Mouse (Mus musculus) CH12.LX (cell line): ENCODE measurements around the gene Spast. TPM values are rescaled to one million over a fixed set of nuclear protein-coding genes. Genes with fewer than 3 reads are reported as not detected.

Experiments
- DNase-seq: peaks from one replicate; pipeline ENCODE4 v3.0.0-alpha.2; 2013; ENCODE audit errors: extremely low read depth
- H3K27ac ChIP-seq: 2 replicates; pipeline ENCODE4 v1.5.1; 2012; ENCODE audit warnings: low read depth, mild to moderate bottlenecking, control low read depth, moderate library complexity; ENCODE audit not compliant: insufficient read depth
- H3K27me3 ChIP-seq: replicated peaks from 2 replicates; pipeline ENCODE3; 2012; ENCODE audit warnings: inconsistent platforms
- H3K36me3 ChIP-seq, 2 experiments: replicated peaks in 1 of 2; 2 replicates each; pipeline versions ENCODE3 to v1.6.1; 2012; ENCODE audit warnings: inconsistent platforms in 1 of 2, low read length in 1 of 2, mild to moderate bottlenecking in 1 of 2, mixed read lengths in 1 of 2, moderate library complexity in 1 of 2; ENCODE audit not compliant: control insufficient read depth in 1 of 2, insufficient read depth in 1 of 2
- H3K4me1 ChIP-seq, 2 experiments: 2 replicates each; pipeline ENCODE4 v1.6.1; 2012; ENCODE audit warnings: inconsistent platforms in 1 of 2, moderate library complexity in 1 of 2; ENCODE audit not compliant: insufficient read depth in 2 of 2, control insufficient read depth in 1 of 2
- H3K4me2 ChIP-seq: 2 replicates; pipeline ENCODE4 v1.6.1; 2012; ENCODE audit warnings: low read depth, mild to moderate bottlenecking, control low read depth; ENCODE audit not compliant: poor library complexity, insufficient read depth, severe bottlenecking
- H3K4me3 ChIP-seq, 3 experiments: fragments of 150-350 bp in 1 of 3; sonication (generic) in 1 of 3; replicated peaks in 1 of 3; 2 replicates each; pipeline versions ENCODE3 to v1.5.1; 2011 to 2012; ENCODE audit warnings: low read depth in 2 of 3, low read length in 2 of 3, mild to moderate bottlenecking in 2 of 3, moderate library complexity in 2 of 3, control low read depth in 1 of 3, improper control_type of control experiment in 1 of 3, inconsistent platforms in 1 of 3, mixed read lengths in 1 of 3; ENCODE audit not compliant: poor library complexity in 1 of 3
- H3K79me2 ChIP-seq: replicated peaks from 2 replicates; pipeline ENCODE4 v1.6.1; 2012; ENCODE audit warnings: mild to moderate bottlenecking, moderate library complexity; ENCODE audit not compliant: control insufficient read depth, poor library complexity, insufficient read depth, severe bottlenecking; ENCODE audit errors: extremely low read depth
- H3K9ac ChIP-seq: 2 replicates; pipeline ENCODE4 v1.6.1; 2012; ENCODE audit warnings: low read depth, mild to moderate bottlenecking, control low read depth, moderate library complexity; ENCODE audit not compliant: insufficient read depth
- H3K9me3 ChIP-seq: replicated peaks from 2 replicates; pipeline ENCODE3; 2012; ENCODE audit warnings: low read length, inconsistent platforms, mixed read lengths
- ELF1 ChIP-seq: IDR thresholded peaks from 2 replicates; pipeline ENCODE4 v1.6.1; 2014; ENCODE audit warnings: low read depth, mild to moderate bottlenecking, inconsistent platforms, low read length, improper control_type of control experiment
- EP300 ChIP-seq: IDR thresholded peaks from 2 replicates; pipeline ENCODE4 v1.6.1; 2011; ENCODE audit warnings: low read length, improper control_type of control experiment
- ETS1 ChIP-seq: conservative IDR thresholded peaks from 2 replicates; pipeline ENCODE4 v1.6.1; 2012; ENCODE audit warnings: low read depth, mild to moderate bottlenecking, inconsistent platforms, low read length, improper control_type of control experiment, moderate library complexity
- GABPA ChIP-seq: IDR thresholded peaks from 2 replicates; pipeline ENCODE4 v1.6.1; 2012; ENCODE audit warnings: low read depth, low read length, improper control_type of control experiment, inconsistent platforms; ENCODE audit not compliant: insufficient replicate concordance
- HCFC1 ChIP-seq: IDR thresholded peaks from 2 replicates; pipeline ENCODE4 v1.6.1; 2012; ENCODE audit warnings: low read depth, mild to moderate bottlenecking, inconsistent platforms, low read length, improper control_type of control experiment
- IRF4 ChIP-seq: IDR thresholded peaks from 2 replicates; pipeline ENCODE4 v1.6.1; 2014; ENCODE audit warnings: low read depth, mild to moderate bottlenecking, inconsistent platforms, low read length, improper control_type of control experiment
- JUN ChIP-seq: IDR thresholded peaks from 2 replicates; pipeline ENCODE4 v1.6.1; 2011; ENCODE audit warnings: low read depth, mild to moderate bottlenecking, low read length, improper control_type of control experiment, moderate library complexity; ENCODE audit not compliant: insufficient read depth
- MAFK ChIP-seq: IDR thresholded peaks from 2 replicates; pipeline ENCODE4 v1.6.1; 2011; ENCODE audit warnings: low read length, improper control_type of control experiment; ENCODE audit not compliant: insufficient replicate concordance
- MAZ ChIP-seq: IDR thresholded peaks from 2 replicates; pipeline ENCODE4 v1.6.1; 2012; ENCODE audit warnings: low read depth, mild to moderate bottlenecking, inconsistent platforms, low read length, improper control_type of control experiment, moderate library complexity
- NELFE ChIP-seq: IDR thresholded peaks from 2 replicates; pipeline ENCODE4 v1.6.1; 2011; ENCODE audit warnings: low read depth, low read length, improper control_type of control experiment
- NRF1 ChIP-seq: IDR thresholded peaks from 2 replicates; pipeline ENCODE4 v1.6.1; 2014; ENCODE audit warnings: low read depth, mild to moderate bottlenecking, inconsistent platforms, low read length, improper control_type of control experiment, moderate library complexity
- POLR2A ChIP-seq: IDR thresholded peaks from 2 replicates; pipeline ENCODE4 v1.6.1; 2011; ENCODE audit warnings: low read depth, mild to moderate bottlenecking, improper control_type of control experiment, low read length
- POLR2AphosphoS2 ChIP-seq: IDR thresholded peaks from 2 replicates; pipeline ENCODE4 v1.6.1; 2011; ENCODE audit warnings: low read depth, low read length, improper control_type of control experiment
- RAD21 ChIP-seq: IDR thresholded peaks from 2 replicates; pipeline ENCODE4 v1.6.1; 2011; ENCODE audit warnings: low read depth, mild to moderate bottlenecking, low read length, improper control_type of control experiment, moderate library complexity
- TCF12 ChIP-seq: IDR thresholded peaks from 2 replicates; pipeline ENCODE4 v1.6.1; 2014; ENCODE audit warnings: low read depth, mild to moderate bottlenecking, inconsistent platforms, low read length, improper control_type of control experiment
- UBTF ChIP-seq: IDR thresholded peaks from 2 replicates; pipeline ENCODE4 v1.6.1; 2012; ENCODE audit warnings: low read depth, mild to moderate bottlenecking, inconsistent platforms, low read length, improper control_type of control experiment, moderate library complexity
- ZC3H11A ChIP-seq: IDR thresholded peaks from 2 replicates; pipeline ENCODE4 v1.6.1; 2012; ENCODE audit warnings: low read depth, mild to moderate bottlenecking, inconsistent platforms, low read length, improper control_type of control experiment
- ZKSCAN1 ChIP-seq: IDR thresholded peaks from 2 replicates; pipeline ENCODE4 v1.6.1; 2012; ENCODE audit warnings: low read depth, inconsistent platforms, low read length, improper control_type of control experiment, borderline replicate concordance
- ZMIZ1 ChIP-seq: IDR thresholded peaks from 2 replicates; pipeline ENCODE4 v1.6.1; 2012; ENCODE audit warnings: low read depth, mild to moderate bottlenecking, inconsistent platforms, low read length, improper control_type of control experiment
- ZNF384 ChIP-seq: IDR thresholded peaks from 2 replicates; pipeline ENCODE4 v1.6.1; 2012; ENCODE audit warnings: low read depth, low read length, improper control_type of control experiment, inconsistent platforms
- dilution Hi-C: fragments of 300-500 bp; cut with MboI; formaldehyde crosslinking; loops from 2 replicates; pipeline ENCODE4 v1.14.3; 2020; ENCODE audit warnings: low sequenced_read_pairs; ENCODE audit not compliant: extremely low pct_unique_long_range_greater_than_20kb, extremely low pct_ligation_motif_present
- in situ Hi-C: fragments of 300-500 bp; cut with MboI; formaldehyde crosslinking; loops from 3 replicates; pipeline ENCODE4 v1.14.3; 2019; ENCODE audit warnings: low sequenced_read_pairs, low pct_ligation_motif_present, low pct_unique_long_range_greater_than_20kb, mixed read lengths
- polyA plus RNA-seq: library from polyadenylated mRNA; unstranded; fragments of >175 nt; gene quantifications from 2 replicates; pipeline ENCODE4 v1.2.1, GENCODE M21; 2012; ENCODE audit warnings: low read depth; ENCODE audit not compliant: insufficient read length
- total RNA-seq, 2 experiments: library from RNA; depleted of rRNA; stranded (reverse); fragments of 300-350 nt in 1 of 2; fragments of >200 nt in 1 of 2; gene quantifications; 2 replicates each; pipeline ENCODE4 v1.2.3; 2012 to 2014

The Spast gene
- total and polyA plus RNA-seq, 3 experiments = 15.0 to 26.8 (median 21.7) TPM

- peaks cover 6 to 53% of the 10 kb centered on the region in 2 experiments for H3K36me3 ChIP-seq
- H3K4me1 ChIP-seq = no peaks in the 10 kb centered on the region
Observed at GRCm38 (mm10) chr17:74363592-74363991, 24.8 kb downstream of the Spast start.

GRCm38 (mm10) chr17:74376916-74377315 lies 38.1 kb downstream of the Spast start:
- Histone ChIP-seq H3K36me3 (peaks cover 31 to 59% of the 10 kb centered on the region in 2 experiments), H3K9ac (no peak overlapping the region)
- TF ChIP-seq ZKSCAN1 = no peak
- no peak for TF ChIP-seq UBTF
- TF ChIP-seq POLR2A = no peak
- no peak for TF ChIP-seq ZNF384
- no peak for TF ChIP-seq ZC3H11A
- TF ChIP-seq ZMIZ1 = no peak
- TF ChIP-seq MAFK = no peak
- TF ChIP-seq JUN = no peak
- TF ChIP-seq HCFC1 = no peak
- TF ChIP-seq MAZ = no peak
- no peak for TF ChIP-seq GABPA
- no peak for TF ChIP-seq POLR2AphosphoS2
- no peak for TF ChIP-seq NELFE
- TF ChIP-seq ETS1 = no peak
- TF ChIP-seq TCF12 = no peak
- no peak for TF ChIP-seq EP300
- no peak for TF ChIP-seq IRF4
- no peak for TF ChIP-seq ELF1

More at GRCm38 (mm10) chr17:74363592-74363991, 24.8 kb downstream of the Spast start:
- dilution Hi-C loops = no loop called here
- Histone ChIP-seq H3K9me3 (no peaks in the 10 kb centered on the region), H3K27me3 (no peaks in the 10 kb centered on the region), H3K27ac (no peak overlapping the region), H3K4me2 (no peak overlapping the region)
- TF ChIP-seq TCF12 = no peak
- no peak for TF ChIP-seq ZC3H11A
- TF ChIP-seq RAD21 = no peak
- TF ChIP-seq ELF1 = no peak
- no peak for TF ChIP-seq NRF1
- TF ChIP-seq, all 38 proteins: peak for 0
- Histone ChIP-seq H3K4me3 (no peak overlapping the region), H3K9ac (no peak overlapping the region), H3K79me2 (no peaks in the 10 kb centered on the region)
- in situ Hi-C loops = no loop called here
- DNase-seq = no peak

More at GRCm38 (mm10) chr17:74376916-74377315, 38.1 kb downstream of the Spast start:
- Histone ChIP-seq H3K27ac (no peak overlapping the region), H3K27me3 (no peaks in the 10 kb centered on the region), H3K4me3 (no peak overlapping the region), H3K9me3 (no peaks in the 10 kb centered on the region), H3K4me2 (no peak overlapping the region), H3K79me2 (no peaks in the 10 kb centered on the region), H3K4me1 (no peaks in the 10 kb centered on the region)
- DNase-seq = no peak
- dilution Hi-C loops (no loop called here), in situ Hi-C loops (no loop called here)
